Comparison of ENCODE assay signal across 24 mouse cellular contexts in the genomic region with DNA sequence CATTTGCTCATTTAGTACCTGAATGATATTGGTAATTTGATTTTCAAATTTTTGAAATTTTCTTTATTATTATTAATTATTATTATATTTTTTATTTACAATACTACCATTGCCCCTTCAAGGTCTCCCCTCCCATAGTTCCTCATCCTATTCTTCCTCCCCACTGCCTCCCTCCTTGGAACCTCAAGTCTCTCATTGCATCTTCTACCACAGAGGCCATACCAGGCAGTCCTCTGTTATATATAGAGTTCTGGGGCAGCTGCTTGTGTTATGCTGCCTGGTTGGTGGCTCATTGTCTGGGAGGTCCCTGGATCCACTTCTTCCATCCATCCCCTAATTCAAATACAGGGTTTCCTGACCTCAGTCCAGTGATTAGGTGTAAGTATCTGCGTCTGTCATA.
DNase-seq lines count a peak whose midpoint lies in the region; ATAC-seq lines count a peak whose summit lies in the region.
"Had no signal": no experiment of that assay in that cellular context is flagged by ENCODE, and none has a peak within 500 bp of the region (broad histone marks: within the 10 kb centered on the region; RNA-seq: fewer than 3 reads in every experiment).

No protein-coding gene starts in this region.

- no peak overlapping the region for H3K4me3 ChIP-seq in embryonic facial prominence, embryonic 11.5 days (ENCODE audit: low read depth, low read length)
- no peak overlapping the region for H3K4me3 ChIP-seq in embryonic facial prominence, embryonic 10.5 days
- no peak overlapping the region for H3K4me3 ChIP-seq in forebrain, embryonic 12.5 days (replicated peaks)
- no peak overlapping the region for H3K4me3 ChIP-seq in forebrain, embryonic 16.5 days (replicated peaks; ENCODE audit: low read length)
- H3K4me3 ChIP-seq in hindbrain, embryonic 11.5 days (ENCODE audit: low read depth, low read length): no peak overlapping the region
- no peak overlapping the region for H3K4me3 ChIP-seq in hindbrain, embryonic 14.5 days (replicated peaks; ENCODE audit: low read length)
- H3K4me3 ChIP-seq in midbrain, embryonic 12.5 days: no peak overlapping the region
- no peak overlapping the region for H3K4me3 ChIP-seq in midbrain, embryonic 15.5 days
- H3K4me3 ChIP-seq: embryonic facial prominence, embryonic 12.5 days had no signal

- WGBS in embryonic facial prominence, embryonic 11.5 days: 89% methylated on average over 1 of the region's 1 CpGs
- WGBS in embryonic facial prominence, embryonic 10.5 days: 96% methylated on average over 1 of the region's 1 CpGs
- WGBS in forebrain, embryonic 12.5 days: 89% methylated on average over 1 of the region's 1 CpGs
- WGBS in forebrain, embryonic 16.5 days: 97% methylated on average over 1 of the region's 1 CpGs
- WGBS in hindbrain, embryonic 11.5 days: 90% methylated on average over 1 of the region's 1 CpGs
- WGBS in hindbrain, embryonic 14.5 days: 85% methylated on average over 1 of the region's 1 CpGs
- WGBS in midbrain, embryonic 12.5 days: 83% methylated on average over 1 of the region's 1 CpGs
- 100% methylated on average over 1 of the region's 1 CpGs for WGBS in midbrain, embryonic 15.5 days

- no peak overlapping the region for H3K9ac ChIP-seq in embryonic facial prominence, embryonic 11.5 days (replicated peaks; ENCODE audit: low read length)
- no peak overlapping the region for H3K9ac ChIP-seq in forebrain, embryonic 12.5 days
- H3K9ac ChIP-seq in forebrain, embryonic 16.5 days (replicated peaks; ENCODE audit: low read depth, low read length): no peak overlapping the region
- H3K9ac ChIP-seq in hindbrain, embryonic 11.5 days (ENCODE audit: low read depth, low read length): no peak overlapping the region
- no peak overlapping the region for H3K9ac ChIP-seq in hindbrain, embryonic 14.5 days
- no peak overlapping the region for H3K9ac ChIP-seq in midbrain, embryonic 12.5 days (replicated peaks)
- no peak overlapping the region for H3K9ac ChIP-seq in midbrain, embryonic 15.5 days
- H3K9ac ChIP-seq: embryonic facial prominence, embryonic 12.5 days; forebrain, postnatal 0 days had no signal

- no peaks in the 10 kb centered on the region for H3K27me3 ChIP-seq in embryonic facial prominence, embryonic 11.5 days (ENCODE audit: control insufficient read depth, insufficient read depth, low read length)
- H3K27me3 ChIP-seq in embryonic facial prominence, embryonic 10.5 days (replicated peaks; ENCODE audit: low read depth, poor library complexity, severe bottlenecking): no peaks in the 10 kb centered on the region
- no peaks in the 10 kb centered on the region for H3K27me3 ChIP-seq in forebrain, embryonic 12.5 days
- H3K27me3 ChIP-seq in forebrain, embryonic 16.5 days (replicated peaks; ENCODE audit: control insufficient read depth, insufficient read depth, low read length): no peaks in the 10 kb centered on the region
- no peaks in the 10 kb centered on the region for H3K27me3 ChIP-seq in hindbrain, embryonic 11.5 days (ENCODE audit: control insufficient read depth, insufficient read depth, low read length)
- H3K27me3 ChIP-seq in hindbrain, embryonic 14.5 days (ENCODE audit: control insufficient read depth, insufficient read depth, low read length): no peaks in the 10 kb centered on the region
- no peaks in the 10 kb centered on the region for H3K27me3 ChIP-seq in midbrain, embryonic 12.5 days
- H3K27me3 ChIP-seq in midbrain, embryonic 15.5 days (replicated peaks): no peaks in the 10 kb centered on the region
- H3K27me3 ChIP-seq: CH12.LX; embryonic facial prominence, embryonic 12.5 days; Patski had no signal

- H3K4me1 ChIP-seq in embryonic facial prominence, embryonic 11.5 days (ENCODE audit: control insufficient read depth, insufficient read depth, low read length): no peaks in the 10 kb centered on the region
- H3K4me1 ChIP-seq in embryonic facial prominence, embryonic 10.5 days: no peaks in the 10 kb centered on the region
- H3K4me1 ChIP-seq in forebrain, embryonic 12.5 days: no peaks in the 10 kb centered on the region
- H3K4me1 ChIP-seq in forebrain, embryonic 16.5 days (replicated peaks; ENCODE audit: control insufficient read depth, insufficient read depth, low read length): no peaks in the 10 kb centered on the region
- no peaks in the 10 kb centered on the region for H3K4me1 ChIP-seq in hindbrain, embryonic 11.5 days (replicated peaks; ENCODE audit: control insufficient read depth, insufficient read depth, low read length)
- no peaks in the 10 kb centered on the region for H3K4me1 ChIP-seq in hindbrain, embryonic 14.5 days (replicated peaks; ENCODE audit: control insufficient read depth, insufficient read depth, low read length)
- no peaks in the 10 kb centered on the region for H3K4me1 ChIP-seq in midbrain, embryonic 12.5 days
- no peaks in the 10 kb centered on the region for H3K4me1 ChIP-seq in midbrain, embryonic 15.5 days
- H3K4me1 ChIP-seq: embryonic facial prominence, embryonic 12.5 days had no signal

- no peaks in the 10 kb centered on the region for H3K9me3 ChIP-seq in embryonic facial prominence, embryonic 11.5 days (replicated peaks; ENCODE audit: control insufficient read depth, low read length)
- H3K9me3 ChIP-seq in embryonic facial prominence, embryonic 10.5 days: no peaks in the 10 kb centered on the region
- H3K9me3 ChIP-seq in forebrain, embryonic 12.5 days: no peaks in the 10 kb centered on the region
- no peaks in the 10 kb centered on the region for H3K9me3 ChIP-seq in forebrain, embryonic 16.5 days (ENCODE audit: control insufficient read depth, low read length)
- no peaks in the 10 kb centered on the region for H3K9me3 ChIP-seq in hindbrain, embryonic 11.5 days (ENCODE audit: control insufficient read depth, low read length)
- H3K9me3 ChIP-seq in hindbrain, embryonic 14.5 days (ENCODE audit: control insufficient read depth, low read length): no peaks in the 10 kb centered on the region
- H3K9me3 ChIP-seq in midbrain, embryonic 12.5 days: no peaks in the 10 kb centered on the region
- H3K9me3 ChIP-seq in midbrain, embryonic 15.5 days: no peaks in the 10 kb centered on the region
- H3K9me3 ChIP-seq: embryonic facial prominence, embryonic 12.5 days; G1E had no signal

- no peak for DNase-seq in embryonic facial prominence, embryonic 11.5 days (ENCODE audit: low spot score)
- DNase-seq in embryonic facial prominence, embryonic 10.5 days (ENCODE audit: low spot score): no peak
- no peak for DNase-seq in hindbrain, embryonic 11.5 days (ENCODE audit: low spot score)
- DNase-seq in hindbrain, embryonic 14.5 days (ENCODE audit: low spot score): no peak
- DNase-seq: adrenal gland, adult 8-10 months; adrenal gland, postnatal 14 days; adrenal gland, postnatal 36 days; B cell, adult 2 months; cerebellum, adult 11-12 months; cerebellum, adult 2 months; cerebellum, adult 9-10 months; cerebellum, postnatal 10 days; cerebellum, postnatal 25 days; forebrain, postnatal 0 days had no signal

- H3K36me3 ChIP-seq in embryonic facial prominence, embryonic 11.5 days (replicated peaks; ENCODE audit: control insufficient read depth, insufficient read depth, low read depth, low read length): no peaks in the 10 kb centered on the region
- no peaks in the 10 kb centered on the region for H3K36me3 ChIP-seq in embryonic facial prominence, embryonic 10.5 days (replicated peaks)
- no peaks in the 10 kb centered on the region for H3K36me3 ChIP-seq in forebrain, embryonic 12.5 days (replicated peaks)
- H3K36me3 ChIP-seq in forebrain, embryonic 16.5 days (ENCODE audit: control insufficient read depth, insufficient read depth): no peaks in the 10 kb centered on the region
- H3K36me3 ChIP-seq in hindbrain, embryonic 11.5 days (ENCODE audit: control insufficient read depth, insufficient read depth, low read length): no peaks in the 10 kb centered on the region
- H3K36me3 ChIP-seq in hindbrain, embryonic 14.5 days (replicated peaks; ENCODE audit: control insufficient read depth, insufficient read depth): no peaks in the 10 kb centered on the region
- H3K36me3 ChIP-seq in midbrain, embryonic 12.5 days: no peaks in the 10 kb centered on the region
- no peaks in the 10 kb centered on the region for H3K36me3 ChIP-seq in midbrain, embryonic 15.5 days (replicated peaks)
- H3K36me3 ChIP-seq: embryonic facial prominence, embryonic 12.5 days; G1E had no signal

- H3K27ac ChIP-seq in embryonic facial prominence, embryonic 11.5 days (replicated peaks; ENCODE audit: low read depth, low read length): no peak overlapping the region
- no peak overlapping the region for H3K27ac ChIP-seq in embryonic facial prominence, embryonic 10.5 days (replicated peaks)
- no peak overlapping the region for H3K27ac ChIP-seq in forebrain, embryonic 12.5 days
- no peak overlapping the region for H3K27ac ChIP-seq in forebrain, embryonic 16.5 days (ENCODE audit: low read length)
- no peak overlapping the region for H3K27ac ChIP-seq in hindbrain, embryonic 11.5 days (ENCODE audit: low read depth, low read length)
- no peak overlapping the region for H3K27ac ChIP-seq in hindbrain, embryonic 14.5 days
- no peak overlapping the region for H3K27ac ChIP-seq in midbrain, embryonic 12.5 days (replicated peaks)
- H3K27ac ChIP-seq in midbrain, embryonic 15.5 days: no peak overlapping the region
- H3K27ac ChIP-seq: embryonic facial prominence, embryonic 12.5 days had no signal

- no peak overlapping the region for H3K4me2 ChIP-seq in embryonic facial prominence, embryonic 11.5 days (ENCODE audit: low read depth, low read length)
- no peak overlapping the region for H3K4me2 ChIP-seq in forebrain, embryonic 12.5 days
- no peak overlapping the region for H3K4me2 ChIP-seq in forebrain, embryonic 16.5 days (ENCODE audit: low read length)
- no peak overlapping the region for H3K4me2 ChIP-seq in hindbrain, embryonic 11.5 days (replicated peaks; ENCODE audit: low read depth, low read length)
- no peak overlapping the region for H3K4me2 ChIP-seq in hindbrain, embryonic 14.5 days (replicated peaks)
- no peak overlapping the region for H3K4me2 ChIP-seq in midbrain, embryonic 12.5 days (replicated peaks)
- no peak overlapping the region for H3K4me2 ChIP-seq in midbrain, embryonic 15.5 days
- H3K4me2 ChIP-seq: embryonic facial prominence, embryonic 12.5 days had no signal

- ATAC-seq in embryonic facial prominence, embryonic 11.5 days (replicated peaks; ENCODE audit: insufficient number of reproducible peaks, low FRiP score, low TSS enrichment, low read depth): peak; percentile 29; the same call in 1 of the 2 replicates
- ATAC-seq in forebrain, embryonic 12.5 days (ENCODE audit: low FRiP score): peak; percentile 23; the same call in 1 of the 2 replicates
- ATAC-seq in forebrain, embryonic 16.5 days: no peak
- ATAC-seq in hindbrain, embryonic 11.5 days (ENCODE audit: low FRiP score): peak; percentile 51; the same call in 1 of the 2 replicates
- ATAC-seq in hindbrain, embryonic 14.5 days (ENCODE audit: low FRiP score): no peak
- peak; percentile 70; the same call in 1 of the 2 replicates for ATAC-seq in midbrain, embryonic 12.5 days (ENCODE audit: low FRiP score, low read depth)
- ATAC-seq in midbrain, embryonic 15.5 days (replicated peaks): no peak
- ATAC-seq: activated CD4-positive, CD25-positive, alpha-beta regulatory T cell, adult 4 months; CD4-positive, CD25-positive, alpha-beta regulatory T cell, adult 4 months; forebrain, postnatal 0 days; Patski had no signal

Comparison
In these comparisons a context has a peak if more than half of its experiments do, and no peak if none do; other contexts are left out.
1. ATAC-seq: peak in embryonic facial prominence, embryonic 11.5 days (single experiment), forebrain, embryonic 12.5 days (single experiment), hindbrain, embryonic 11.5 days (single experiment) and midbrain, embryonic 12.5 days (single experiment); none in forebrain, embryonic 16.5 days (single experiment), hindbrain, embryonic 14.5 days (single experiment) and midbrain, embryonic 15.5 days (single experiment).